In the genomic region with DNA sequence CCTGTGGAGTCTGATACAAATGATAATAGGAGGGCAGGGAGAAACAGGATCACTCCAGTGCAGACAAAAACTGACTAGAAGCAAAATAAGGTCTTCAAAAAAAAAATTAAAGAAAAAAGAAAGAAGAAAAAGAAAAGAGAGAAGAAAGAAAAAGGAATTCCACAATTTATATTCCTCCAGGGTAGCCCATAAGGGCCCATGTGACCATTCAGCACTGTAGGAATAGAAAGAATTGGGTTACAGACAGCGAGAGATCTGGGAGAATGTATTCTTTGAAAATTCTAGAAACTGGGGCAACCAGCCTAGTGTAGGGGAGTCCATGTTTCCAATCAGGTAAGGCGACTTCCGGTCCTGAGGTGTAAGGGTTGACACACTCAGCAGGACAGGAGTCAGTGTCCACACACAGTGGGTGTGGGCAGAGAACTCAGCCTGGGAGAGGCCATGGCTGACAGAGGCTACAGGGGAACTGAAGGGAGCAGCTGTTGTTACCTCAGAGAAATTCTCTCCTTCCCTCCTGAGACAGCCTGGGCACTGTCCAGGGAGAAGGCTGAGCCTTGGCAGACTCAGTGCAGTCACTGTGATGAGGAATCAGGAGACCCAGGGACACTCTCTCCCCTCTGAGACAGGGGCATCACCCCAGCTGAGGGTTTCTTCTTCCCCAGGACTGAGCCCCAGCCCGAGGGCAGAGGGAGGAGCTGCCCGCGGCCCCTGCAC, we compare ENCODE assay signal across 14 mouse cellular contexts. TPM values are rescaled to one million over a fixed set of nuclear protein-coding genes. Genes with fewer than 3 reads are reported as not detected.
DNase-seq lines count a peak whose midpoint lies in the region; ATAC-seq and TF ChIP-seq lines count a peak whose summit lies in the region.
"Not testable (repeated sequence)": the region's sequence is repeated elsewhere in the genome, so short reads cannot be mapped to it uniquely, and the experiment has no call there.
"Had no signal": no experiment of that assay in that cellular context is flagged by ENCODE, and none has a peak within 500 bp of the region (broad histone marks: within the 10 kb centered on the region; RNA-seq: fewer than 3 reads in every experiment).

No protein-coding gene starts in this region.

- H3K9me3 ChIP-seq in forebrain, embryonic 12.5 days; heart, embryonic 13.5 days; hindbrain, postnatal 0 days (ENCODE audit: low read length); liver, embryonic 14.5 days (ENCODE audit: control insufficient read depth, low read length); midbrain, embryonic 14.5 days (ENCODE audit: control insufficient read depth, low read length): not testable (repeated sequence)

- DNase-seq in brain, adult 2 months (ENCODE audit: low read depth, low spot score) = peak; percentile 8
- DNase-seq in hindbrain, postnatal 0 days (ENCODE audit: low spot score); layer of hippocampus, adult 2 months (ENCODE audit: low spot score in 2 of 2); liver, embryonic 14.5 days (ENCODE audit: low read depth in 3 of 3, low spot score in 3 of 3); midbrain, embryonic 14.5 days: not testable (repeated sequence)

- H3K27ac ChIP-seq in forebrain, embryonic 12.5 days; heart, embryonic 13.5 days (replicated peaks); hindbrain, postnatal 0 days; layer of hippocampus, adult 2 months; liver, embryonic 14.5 days; midbrain, embryonic 14.5 days (replicated peaks; ENCODE audit: low read depth, low read length); small intestine, adult 2 months (ENCODE audit: insufficient read depth, low read depth, low read length): not testable (repeated sequence)

- H3K4me3 ChIP-seq in forebrain, embryonic 12.5 days (replicated peaks) = peak overlapping the region; percentile 53
- peak overlapping the region; percentile 59 for H3K4me3 ChIP-seq in heart, embryonic 13.5 days
- peak overlapping the region; percentile 51 for H3K4me3 ChIP-seq in hindbrain, postnatal 0 days (ENCODE audit: low read length)
- H3K4me3 ChIP-seq in layer of hippocampus, adult 2 months = peak overlapping the region; percentile 58; the same call in 1 of the 2 replicates
- not testable (repeated sequence) for H3K4me3 ChIP-seq in liver, embryonic 14.5 days (ENCODE audit: insufficient read depth in 1 of 2, low read depth in 2 of 2, low read length in 2 of 2)
- H3K4me3 ChIP-seq in midbrain, embryonic 14.5 days (replicated peaks; ENCODE audit: low read depth, low read length) = peak overlapping the region; percentile 49
- H3K4me3 ChIP-seq in small intestine, adult 2 months (ENCODE audit: low read depth, low read length) = peak overlapping the region; percentile 66

- H3K4me1 ChIP-seq in forebrain, embryonic 12.5 days; hindbrain, postnatal 0 days (ENCODE audit: insufficient read depth, low read length); liver, embryonic 14.5 days (replicated peaks; ENCODE audit: control insufficient read depth in 2 of 2, insufficient read depth in 2 of 2, low read length in 1 of 2); midbrain, embryonic 14.5 days (ENCODE audit: control insufficient read depth, insufficient read depth, low read length); small intestine, adult 2 months (ENCODE audit: control insufficient read depth, insufficient read depth, insufficient read length, low read length): not testable (repeated sequence)
- H3K4me1 ChIP-seq in heart, embryonic 13.5 days = peaks cover 12% of the 10 kb centered on the region

- peak overlapping the region; percentile 91 for H3K4me2 ChIP-seq in forebrain, embryonic 12.5 days
- peak overlapping the region; percentile 95 for H3K4me2 ChIP-seq in heart, embryonic 13.5 days
- peak overlapping the region; percentile 91 for H3K4me2 ChIP-seq in hindbrain, postnatal 0 days (ENCODE audit: low read depth, low read length)
- peak overlapping the region; percentile 71; the same call in 1 of the 2 replicates for H3K4me2 ChIP-seq in liver, embryonic 14.5 days (ENCODE audit: low read depth)
- H3K4me2 ChIP-seq in midbrain, embryonic 14.5 days (ENCODE audit: low read length) = peak overlapping the region; percentile 97

- peaks cover 27% of the 10 kb centered on the region for H3K27me3 ChIP-seq in forebrain, embryonic 12.5 days
- peaks cover 65% of the 10 kb centered on the region for H3K27me3 ChIP-seq in heart, embryonic 13.5 days (replicated peaks)
- not testable (repeated sequence) for H3K27me3 ChIP-seq in hindbrain, postnatal 0 days (ENCODE audit: insufficient read depth, low read length); midbrain, embryonic 14.5 days (ENCODE audit: control insufficient read depth, insufficient read depth, low read length); small intestine, adult 2 months (ENCODE audit: control insufficient read depth, insufficient read depth, low read length)
- peaks cover 29% of the 10 kb centered on the region for H3K27me3 ChIP-seq in liver, embryonic 14.5 days (ENCODE audit: control insufficient read depth, insufficient read depth, low read length)

- TF ChIP-seq POLR2A in small intestine, adult 2 months (IDR thresholded peaks at IDR 0.05; ENCODE audit: low read depth, low read length) = not testable (repeated sequence)

- H3K36me3 ChIP-seq in forebrain, embryonic 12.5 days (replicated peaks); heart, embryonic 13.5 days; hindbrain, postnatal 0 days (ENCODE audit: insufficient read depth, low read length); liver, embryonic 14.5 days (replicated peaks; ENCODE audit: control insufficient read depth, insufficient read depth, low read depth); midbrain, embryonic 14.5 days (ENCODE audit: control insufficient read depth, insufficient read depth, low read length); small intestine, adult 2 months (ENCODE audit: control insufficient read depth, insufficient read depth, low read length): not testable (repeated sequence)

- not testable (repeated sequence) for TF ChIP-seq CTCF in hindbrain, postnatal 0 days (IDR thresholded peaks at IDR 0.05; ENCODE audit: low read depth); layer of hippocampus, adult 2 months (conservative IDR thresholded peaks at IDR 0.05); liver, embryonic 14.5 days (IDR thresholded peaks at IDR 0.05; ENCODE audit: low read depth); small intestine, adult 2 months (IDR thresholded peaks at IDR 0.05; ENCODE audit: extremely low read depth, insufficient read length, insufficient replicate concordance, low read depth, low read length)

- TF ChIP-seq EP300 in liver, embryonic 14.5 days (IDR thresholded peaks at IDR 0.05; ENCODE audit: low read depth) = not testable (repeated sequence)

- WGBS in forebrain, embryonic 12.5 days = 25% methylated on average over 6 of the region's 6 CpGs
- 24% methylated on average over 6 of the region's 6 CpGs for WGBS in heart, embryonic 13.5 days
- WGBS in hindbrain, postnatal 0 days = 34% methylated on average over 5 of the region's 6 CpGs
- 28% methylated on average over 5 of the region's 6 CpGs for WGBS in liver, embryonic 14.5 days (ENCODE audit: insufficient replicate concordance)
- WGBS in midbrain, embryonic 14.5 days = 27% methylated on average over 6 of the region's 6 CpGs
- WGBS in small intestine, adult 2 months = 42% methylated on average over 6 of the region's 6 CpGs

- H3K9ac ChIP-seq in forebrain, embryonic 12.5 days = 0 out of 2 replicates have a peak overlapping the region, but pooled peaks have one; percentile 67
- H3K9ac ChIP-seq in heart, embryonic 13.5 days = peak overlapping the region; percentile 65; the same call in 1 of the 2 replicates
- peak overlapping the region; percentile 56; the same call in 1 of the 2 replicates for H3K9ac ChIP-seq in hindbrain, postnatal 0 days (replicated peaks; ENCODE audit: low read length)
- not testable (repeated sequence) for H3K9ac ChIP-seq in liver, embryonic 14.5 days (replicated peaks); midbrain, embryonic 14.5 days (replicated peaks; ENCODE audit: low read length)

- ATAC-seq in forebrain, embryonic 12.5 days (ENCODE audit: low FRiP score); heart, embryonic 13.5 days (ENCODE audit: extremely low read depth, insufficient number of reproducible peaks, low FRiP score, low TSS enrichment); liver, embryonic 14.5 days (ENCODE audit: insufficient read depth); midbrain, embryonic 14.5 days (ENCODE audit: low FRiP score, low TSS enrichment): not testable (repeated sequence)
- 0 out of 2 replicates have a peak, but pooled peaks have one; percentile 22 for ATAC-seq in hindbrain, postnatal 0 days

RNA-seq across cellular contexts. Expression of gene Gm11127, which starts 24.5 kb away (rescaled TPM):
- not detected in 2 replicates for polyA plus RNA-seq in forebrain, embryonic 12.5 days (2016; fragmentation: Nextera tagmentation; extraction: Ambion mirVana)
- not detected in 2 replicates for polyA plus RNA-seq in heart, embryonic 13.5 days (2015; fragmentation: Nextera tagmentation; extraction: Ambion mirVana)
- not detected in 2 replicates for total RNA-seq in hindbrain, postnatal 0 days (2014; rRNA removed)
- not detected in 2 replicates for polyA plus RNA-seq in hindbrain, postnatal 0 days (2015; fragmentation: Nextera tagmentation; extraction: Ambion mirVana)
- total RNA-seq in layer of hippocampus, adult 2 months (2021) = 1 to 10 TPM; 1.6 to 1.7 TPM
- polyA plus RNA-seq in liver, embryonic 14.5 days (2012; rRNA removed) = 0.03 TPM in 1 of 2 replicates, not detected in the other
- not detected in 2 replicates for polyA plus RNA-seq in liver, embryonic 14.5 days (2014; fragmentation: Nextera tagmentation; extraction: Ambion mirVana)
- not detected in 2 replicates for polyA plus RNA-seq in midbrain, embryonic 14.5 days (2014; fragmentation: Nextera tagmentation; extraction: Ambion mirVana)
- 70.6 and 179 TPM in 2 replicates for polyA plus RNA-seq in small intestine, adult 2 months (2012; rRNA removed)
- total RNA-seq: left cerebral cortex, postnatal 4 days; megakaryocyte, adult 5-6 weeks had no signal
- polyA plus RNA-seq: brain, embryonic 14.5 days had no signal

RNA-seq across cellular contexts. Expression of gene Gm19684, which starts 38.8 kb away (rescaled TPM):
- polyA plus RNA-seq in forebrain, embryonic 12.5 days (2016; fragmentation: Nextera tagmentation; extraction: Ambion mirVana) = not detected in 2 replicates
- not detected in 2 replicates for polyA plus RNA-seq in heart, embryonic 13.5 days (2015; fragmentation: Nextera tagmentation; extraction: Ambion mirVana)
- total RNA-seq in hindbrain, postnatal 0 days (2014; rRNA removed) = not detected in 2 replicates
- polyA plus RNA-seq in hindbrain, postnatal 0 days (2015; fragmentation: Nextera tagmentation; extraction: Ambion mirVana) = not detected in 2 replicates
- under 1 TPM in 1 of 2 experiments, not detected in 1; 0.29 TPM for total RNA-seq in layer of hippocampus, adult 2 months (2021)
- polyA plus RNA-seq in liver, embryonic 14.5 days (2012; rRNA removed) = not detected in 2 replicates
- not detected in 2 replicates for polyA plus RNA-seq in liver, embryonic 14.5 days (2014; fragmentation: Nextera tagmentation; extraction: Ambion mirVana)
- not detected in 2 replicates for polyA plus RNA-seq in midbrain, embryonic 14.5 days (2014; fragmentation: Nextera tagmentation; extraction: Ambion mirVana)
- 0.22 and 0.27 TPM in 2 replicates for polyA plus RNA-seq in small intestine, adult 2 months (2012; rRNA removed)
- total RNA-seq: layer of hippocampus, postnatal 10 days; left cerebral cortex, postnatal 4 days had no signal
- polyA plus RNA-seq: brain, embryonic 14.5 days had no signal

RNA-seq across cellular contexts. Expression of gene Gm6034, which starts 39.9 kb away (rescaled TPM):
- polyA plus RNA-seq in forebrain, embryonic 12.5 days (2016; fragmentation: Nextera tagmentation; extraction: Ambion mirVana) = not detected in 2 replicates
- polyA plus RNA-seq in heart, embryonic 13.5 days (2015; fragmentation: Nextera tagmentation; extraction: Ambion mirVana) = not detected in 2 replicates
- total RNA-seq in hindbrain, postnatal 0 days (2014; rRNA removed) = not detected in 2 replicates
- polyA plus RNA-seq in hindbrain, postnatal 0 days (2015; fragmentation: Nextera tagmentation; extraction: Ambion mirVana) = not detected in 2 replicates
- total RNA-seq in layer of hippocampus, adult 2 months (2021) = not detected
- polyA plus RNA-seq in liver, embryonic 14.5 days (2012; rRNA removed) = not detected in 2 replicates
- not detected in 2 replicates for polyA plus RNA-seq in liver, embryonic 14.5 days (2014; fragmentation: Nextera tagmentation; extraction: Ambion mirVana)
- polyA plus RNA-seq in midbrain, embryonic 14.5 days (2014; fragmentation: Nextera tagmentation; extraction: Ambion mirVana) = not detected in 2 replicates
- not detected in 2 replicates for polyA plus RNA-seq in small intestine, adult 2 months (2012; rRNA removed)
- total RNA-seq: heart, adult 8-10 months; layer of hippocampus, postnatal 10 days; left cerebral cortex, postnatal 4 days; megakaryocyte, adult 5-6 weeks had no signal
- polyA plus RNA-seq: brain, embryonic 14.5 days had no signal

RNA-seq across cellular contexts. Expression of gene H2-T22, which starts 40.1 kb away (rescaled TPM):
- 5.2 and 5.4 TPM in 2 replicates for polyA plus RNA-seq in forebrain, embryonic 12.5 days (2016; fragmentation: Nextera tagmentation; extraction: Ambion mirVana)
- polyA plus RNA-seq in heart, embryonic 13.5 days (2015; fragmentation: Nextera tagmentation; extraction: Ambion mirVana) = 6.9 and 7.5 TPM in 2 replicates
- total RNA-seq in hindbrain, postnatal 0 days (2014; rRNA removed) = 10.0 and 15.4 TPM in 2 replicates
- polyA plus RNA-seq in hindbrain, postnatal 0 days (2015; fragmentation: Nextera tagmentation; extraction: Ambion mirVana) = 9.1 and 11.8 TPM in 2 replicates
- total RNA-seq in layer of hippocampus, adult 2 months (2021) = 10 to 100 TPM in 1 of 2 experiments, 1 to 10 TPM in 1; 9.1 to 10.3 TPM
- polyA plus RNA-seq in liver, embryonic 14.5 days (2012; rRNA removed) = 6.8 and 7.9 TPM in 2 replicates
- polyA plus RNA-seq in liver, embryonic 14.5 days (2014; fragmentation: Nextera tagmentation; extraction: Ambion mirVana) = 9.8 and 10.6 TPM in 2 replicates
- polyA plus RNA-seq in midbrain, embryonic 14.5 days (2014; fragmentation: Nextera tagmentation; extraction: Ambion mirVana) = 4.8 and 7.5 TPM in 2 replicates
- polyA plus RNA-seq in small intestine, adult 2 months (2012; rRNA removed) = 32.0 and 60.5 TPM in 2 replicates

RNA-seq across cellular contexts. Expression of gene Gm7030, which starts 46.5 kb away (rescaled TPM):
- polyA plus RNA-seq in forebrain, embryonic 12.5 days (2016; fragmentation: Nextera tagmentation; extraction: Ambion mirVana) = not detected in 2 replicates
- polyA plus RNA-seq in heart, embryonic 13.5 days (2015; fragmentation: Nextera tagmentation; extraction: Ambion mirVana) = not detected in 2 replicates
- total RNA-seq in hindbrain, postnatal 0 days (2014; rRNA removed) = not detected in 2 replicates
- not detected in 2 replicates for polyA plus RNA-seq in hindbrain, postnatal 0 days (2015; fragmentation: Nextera tagmentation; extraction: Ambion mirVana)
- not detected for total RNA-seq in layer of hippocampus, adult 2 months (2021)
- polyA plus RNA-seq in liver, embryonic 14.5 days (2012; rRNA removed) = not detected in 2 replicates
- not detected in 2 replicates for polyA plus RNA-seq in liver, embryonic 14.5 days (2014; fragmentation: Nextera tagmentation; extraction: Ambion mirVana)
- polyA plus RNA-seq in midbrain, embryonic 14.5 days (2014; fragmentation: Nextera tagmentation; extraction: Ambion mirVana) = not detected in 2 replicates
- 12.5 and 88.2 TPM in 2 replicates for polyA plus RNA-seq in small intestine, adult 2 months (2012; rRNA removed)
- total RNA-seq: layer of hippocampus, postnatal 10 days; left cerebral cortex, postnatal 4 days; megakaryocyte, adult 5-6 weeks had no signal
- polyA plus RNA-seq: activated CD4-positive, CD25-positive, alpha-beta regulatory T cell, adult 4 months; brain, embryonic 14.5 days had no signal

Comparison
In these comparisons a context has a peak if more than half of its experiments do, and no peak if none do; other contexts are left out.
1. RNA of gene Gm11127, which starts 24.5 kb away (polyA plus RNA-seq): 70.6 to 179 TPM in small intestine, adult 2 months; 0.03 TPM in liver, embryonic 14.5 days, not detected in forebrain, embryonic 12.5 days, not detected in heart, embryonic 13.5 days, not detected in hindbrain, postnatal 0 days and not detected in midbrain, embryonic 14.5 days; every median in the first group is over 10 times any median in the second.
2. Peak in every context shown above with its lines, with median percentiles within 50 percentile points of each other: H3K4me2 ChIP-seq.